Mouse (Mus musculus) forebrain, embryonic 16.5 days (tissue): ENCODE measurements around the gene Slc33a1. TPM values are rescaled to one million over a fixed set of nuclear protein-coding genes. Genes with fewer than 3 reads are reported as not detected.

Source experiments
- ATAC-seq: fragments of 200-750 bp; cut with Nextera tagmentation; 2 replicates; pipeline ENCODE4 v1.8.0; 2017; ENCODE audit warnings: mild to moderate bottlenecking, moderate library complexity
- H3K27ac ChIP-seq: fragments of 300-500 bp; sonication (generic); 2 replicates; pipeline ENCODE4 v1.5.1; 2014; ENCODE audit warnings: low read length, control low read depth
- H3K27me3 ChIP-seq: fragments of 300-500 bp; sonication (generic); replicated peaks from 2 replicates; pipeline ENCODE4 v1.6.1; 2014; ENCODE audit warnings: low read length; ENCODE audit not compliant: control insufficient read depth, insufficient read depth
- H3K36me3 ChIP-seq: fragments of 300-500 bp; sonication (generic); 2 replicates; pipeline ENCODE4 v1.6.1; 2014; ENCODE audit not compliant: control insufficient read depth, insufficient read depth
- H3K4me1 ChIP-seq: fragments of 300-500 bp; sonication (generic); replicated peaks from 2 replicates; pipeline ENCODE4 v1.6.1; 2014; ENCODE audit warnings: low read length; ENCODE audit not compliant: control insufficient read depth, insufficient read depth
- H3K4me2 ChIP-seq: fragments of 300-500 bp; sonication (generic); 2 replicates; pipeline ENCODE4 v1.6.1; 2014; ENCODE audit warnings: mild to moderate bottlenecking, low read length, control low read depth
- H3K4me3 ChIP-seq: fragments of 300-500 bp; sonication (generic); replicated peaks from 2 replicates; pipeline ENCODE4 v1.5.1; 2014; ENCODE audit warnings: mild to moderate bottlenecking, low read length, control low read depth
- H3K9ac ChIP-seq: fragments of 300-500 bp; sonication (generic); replicated peaks from 2 replicates; pipeline ENCODE4 v1.6.1; 2014; ENCODE audit warnings: low read depth, low read length, control low read depth
- H3K9me3 ChIP-seq: fragments of 300-500 bp; sonication (generic); 2 replicates; pipeline ENCODE4 v1.6.1; 2016; ENCODE audit warnings: low read length; ENCODE audit not compliant: control insufficient read depth
- WGBS: fragments of 180-500 bp; shearing (Covaris S2); extraction: QIAGEN DNeasy Blood & Tissue Kit; methylation state at CpG from one replicate; pipeline ENCODE4 v1.1.7; 2014; 5-methylcytosine and 5-hydroxymethylcytosine counted together
- polyA plus RNA-seq: library from polyadenylated mRNA; unstranded; fragments of >200 nt; fragmentation: Nextera tagmentation; extraction: Ambion mirVana; gene quantifications from 2 replicates; pipeline ENCODE4 v1.2.1, GENCODE M21; 2015

Slc33a1 gene
- polyA plus RNA-seq, result 19.3 and 20.5 TPM in 2 replicates

DNA sequence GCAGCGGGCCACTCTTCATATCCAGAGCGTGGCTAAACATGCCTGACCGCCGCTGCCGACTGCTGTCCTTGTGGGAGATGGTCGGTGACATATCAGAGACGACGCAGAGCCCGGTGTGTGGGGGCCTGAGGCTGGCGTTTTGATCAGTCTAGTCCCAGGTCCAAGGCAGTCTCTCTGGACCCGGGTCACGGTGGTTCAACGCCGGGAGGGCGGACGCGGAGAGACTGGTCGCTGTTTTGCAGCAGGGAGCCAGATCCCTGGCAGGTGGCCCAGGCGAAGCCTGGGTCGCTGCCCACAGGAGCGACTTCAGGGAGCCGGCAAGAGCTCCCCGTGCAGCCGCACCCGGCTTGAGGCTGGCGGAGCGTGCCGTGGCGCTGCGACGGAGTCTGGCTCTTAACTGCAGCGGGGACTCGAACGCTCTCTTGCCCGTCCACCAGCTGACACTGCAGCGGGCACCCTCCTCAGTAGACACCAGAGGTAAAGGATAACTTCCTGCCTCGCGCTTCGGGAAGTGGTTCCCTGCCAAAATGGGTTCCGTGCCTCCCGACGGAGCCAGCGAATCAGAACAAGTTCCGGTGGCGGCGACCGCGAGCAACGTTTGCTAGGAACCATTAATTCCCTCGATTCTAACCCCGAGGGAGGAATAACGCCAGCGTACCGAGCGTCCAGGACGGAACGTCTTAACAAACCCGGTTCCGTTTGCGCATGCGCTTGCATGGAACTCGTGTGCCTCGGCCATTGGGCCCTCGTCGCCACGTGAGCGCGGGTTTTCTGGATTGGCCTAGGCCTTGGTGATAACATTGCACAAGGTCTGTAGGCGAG lies at the start of gene Slc33a1:
Gene Slc33a1, minus strand, starts transcription at position 669 of the 822 bp plus-strand sequence.
- H3K4me1 ChIP-seq, result peaks cover 19% of the 10 kb centered on the region
- under 1% methylated on average over 69 of the region's 69 CpGs for WGBS
- peak within 1 kb of the TSS; percentile 74 for H3K4me2 ChIP-seq
- peaks cover 9% of the 10 kb centered on the region for H3K27me3 ChIP-seq
- H3K9ac ChIP-seq, result peak within 1 kb of the TSS; percentile 78
- peak within 1 kb of the TSS; percentile 79 for H3K27ac ChIP-seq
- no peaks in the 10 kb centered on the region for H3K9me3 ChIP-seq
- no peaks in the 10 kb centered on the region for H3K36me3 ChIP-seq
- H3K4me3 ChIP-seq, result peak within 1 kb of the TSS; percentile 70
- ATAC-seq, result peak; percentile 98

DNA sequence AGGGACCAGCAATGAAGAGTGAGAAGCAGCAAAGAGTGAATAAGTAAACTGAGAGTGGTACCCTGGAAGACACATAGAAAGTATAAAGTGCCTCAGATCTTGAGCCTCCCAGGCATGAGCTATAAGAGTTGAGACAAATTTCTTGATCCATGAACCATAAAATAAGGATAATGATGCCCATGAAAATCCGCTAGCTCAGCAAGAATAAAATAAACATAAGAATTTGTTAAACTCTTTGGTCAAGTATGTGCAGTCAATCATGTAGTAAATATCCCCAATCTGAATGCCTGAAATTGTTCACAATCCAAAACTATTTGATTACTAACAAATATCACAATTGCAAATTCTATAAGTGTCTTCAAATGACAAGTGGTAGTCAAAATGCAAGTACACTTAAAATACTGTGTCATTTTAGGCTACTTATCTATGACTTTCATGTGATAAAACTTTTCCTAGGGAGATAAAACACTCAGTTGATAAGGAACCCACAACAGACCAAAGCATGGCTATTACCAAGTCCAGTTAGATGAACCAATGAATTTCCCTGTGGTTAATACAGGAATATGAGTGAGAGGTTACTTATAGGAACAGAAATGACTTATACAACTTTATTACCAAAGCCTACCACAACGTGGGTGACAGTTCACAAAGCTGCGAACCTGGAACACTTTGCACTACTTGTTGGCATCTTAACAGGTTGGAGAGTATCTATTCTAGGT lies 24.3 kb upstream of the Slc33a1 start:
- H3K36me3 ChIP-seq, result peaks cover 31% of the 10 kb centered on the region
- H3K27ac ChIP-seq, result no peak overlapping the region

DNA sequence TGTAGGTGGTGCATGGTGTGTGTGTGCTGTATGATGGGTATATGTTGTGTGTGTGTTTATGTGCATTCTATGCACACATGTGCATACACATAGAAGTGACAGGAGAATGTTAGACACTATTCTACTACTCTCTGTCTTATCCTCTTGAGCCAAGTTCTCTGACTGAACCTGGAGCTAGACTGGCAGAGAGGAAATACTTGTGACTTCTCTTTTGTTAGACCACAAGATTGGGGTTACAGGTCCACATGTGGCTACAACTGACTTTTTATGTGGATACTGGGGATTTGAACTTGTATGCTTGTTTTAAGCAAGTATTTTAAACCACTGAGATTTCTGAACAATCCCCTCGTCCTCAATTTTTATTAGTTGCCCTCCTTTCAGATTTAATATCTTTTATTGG lies 22.1 kb upstream of the Slc33a1 start:
- Histone ChIP-seq H3K27ac (no peak overlapping the region), H3K27me3 (no peaks in the 10 kb centered on the region), H3K36me3 (peaks cover 27% of the 10 kb centered on the region), H3K9me3 (no peaks in the 10 kb centered on the region), H3K4me3 (no peak overlapping the region), H3K4me1 (no peaks in the 10 kb centered on the region), H3K4me2 (no peak overlapping the region), H3K9ac (no peak overlapping the region)
- no peak for ATAC-seq
- WGBS, result 89% methylated on average over 1 of the region's 1 CpGs

More for the DNA sequence above, 24.3 kb upstream of the Slc33a1 start:
- 98% methylated on average over 3 of the region's 3 CpGs for WGBS
- H3K4me2 ChIP-seq, result no peak overlapping the region
- H3K9me3 ChIP-seq, result no peaks in the 10 kb centered on the region
- ATAC-seq, result no peak
- no peaks in the 10 kb centered on the region for H3K27me3 ChIP-seq
- H3K4me1 ChIP-seq, result no peaks in the 10 kb centered on the region
- no peak overlapping the region for H3K4me3 ChIP-seq
- H3K9ac ChIP-seq, result no peak overlapping the region

DNA sequence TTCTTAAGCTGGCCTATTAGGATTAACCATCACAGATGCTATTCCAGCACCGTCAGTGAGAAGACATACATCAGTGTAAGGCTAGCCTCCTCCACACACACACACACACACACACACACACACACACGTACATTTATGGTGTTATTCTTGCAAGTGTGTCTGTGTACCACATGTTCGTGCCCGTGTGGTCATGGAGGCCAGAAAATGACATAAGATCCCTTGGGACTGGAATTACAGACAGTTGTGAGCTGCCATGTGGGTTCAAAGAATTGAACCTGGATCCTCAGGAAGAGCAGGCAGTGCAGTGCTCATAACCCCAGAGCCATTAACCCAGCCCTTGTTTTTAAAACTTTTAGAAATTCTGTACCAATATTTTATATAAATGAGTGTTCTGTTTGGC lies 13.3 kb upstream of the Slc33a1 start:
- no peak overlapping the region for H3K9ac ChIP-seq
- no peak for ATAC-seq
- H3K4me1 ChIP-seq, result peaks cover 10% of the 10 kb centered on the region
- 0 out of 2 replicates have a peak overlapping the region, but pooled peaks have one; percentile 0 for H3K4me2 ChIP-seq
- no peaks in the 10 kb centered on the region for H3K9me3 ChIP-seq
- H3K4me3 ChIP-seq, result no peak overlapping the region
- no peaks in the 10 kb centered on the region for H3K27me3 ChIP-seq
- 87% methylated on average over 4 of the region's 4 CpGs for WGBS
- no peak overlapping the region for H3K27ac ChIP-seq
- H3K36me3 ChIP-seq, result peaks cover 10% of the 10 kb centered on the region; the same call in 1 of the 2 replicates

DNA sequence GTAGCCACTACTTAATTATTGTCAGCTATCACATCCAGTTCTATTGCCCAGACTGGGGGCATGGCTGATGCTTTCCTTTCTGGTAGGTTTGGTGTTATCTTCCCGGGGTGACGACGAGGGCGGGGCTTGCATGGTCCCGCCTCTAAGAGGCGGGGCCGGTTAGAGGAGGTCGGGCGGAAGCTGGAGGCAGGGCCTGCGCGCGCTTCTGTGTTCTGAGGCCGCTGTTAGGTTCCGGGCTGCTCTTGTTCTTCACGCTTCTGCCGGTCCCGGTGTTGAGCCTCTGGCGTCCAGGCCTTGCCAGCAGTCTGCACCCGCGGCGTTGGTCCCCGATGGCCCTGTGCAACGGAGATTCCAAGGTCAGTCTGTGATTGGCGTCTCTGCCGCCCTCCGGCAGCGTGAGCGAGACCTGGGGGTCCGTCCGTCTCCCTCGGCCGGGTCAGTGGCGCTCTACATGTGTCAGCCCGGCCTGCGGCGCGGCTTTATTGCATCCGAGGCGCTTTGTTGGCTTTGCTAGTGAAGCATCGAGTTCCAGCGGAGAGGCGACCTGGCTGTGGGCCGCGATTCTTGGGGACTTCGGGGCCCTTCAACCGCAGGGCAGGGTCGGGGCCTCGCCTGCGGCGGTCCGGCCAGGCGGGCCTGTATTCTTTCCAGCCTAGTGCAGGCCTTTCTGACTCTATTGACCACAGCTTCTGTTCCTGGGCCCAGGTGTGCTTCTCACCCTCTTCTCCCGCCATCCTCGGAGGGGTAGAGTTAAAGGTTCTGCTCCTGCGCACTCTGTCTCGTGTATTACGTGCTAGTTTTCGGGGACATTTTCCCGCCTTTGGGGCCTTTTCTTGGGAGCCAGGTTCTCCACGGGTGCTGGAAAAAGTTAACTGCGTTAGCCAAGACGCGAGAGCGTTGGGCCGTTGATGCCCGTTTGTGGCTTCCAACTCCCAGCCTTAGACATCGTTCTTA lies 11.7 kb upstream of the Slc33a1 start, which contains the start of gene Gmps:
Gene Gmps, plus strand, starts transcription at position 152 of the 954 bp plus-strand sequence.
- peak; percentile 99 for ATAC-seq
- H3K9ac ChIP-seq, result peak within 1 kb of the TSS; percentile 83
- no peaks in the 10 kb centered on the region for H3K27me3 ChIP-seq
- peaks cover 6% of the 10 kb centered on the region; the same call in 1 of the 2 replicates for H3K36me3 ChIP-seq
- peaks cover 10% of the 10 kb centered on the region for H3K4me1 ChIP-seq
- under 1% methylated on average over 67 of the region's 67 CpGs for WGBS
- H3K9me3 ChIP-seq, result no peaks in the 10 kb centered on the region
- H3K27ac ChIP-seq, result peak within 1 kb of the TSS; percentile 59
- H3K4me2 ChIP-seq, result peak within 1 kb of the TSS; percentile 86
- H3K4me3 ChIP-seq, result peak within 1 kb of the TSS; percentile 73

DNA sequence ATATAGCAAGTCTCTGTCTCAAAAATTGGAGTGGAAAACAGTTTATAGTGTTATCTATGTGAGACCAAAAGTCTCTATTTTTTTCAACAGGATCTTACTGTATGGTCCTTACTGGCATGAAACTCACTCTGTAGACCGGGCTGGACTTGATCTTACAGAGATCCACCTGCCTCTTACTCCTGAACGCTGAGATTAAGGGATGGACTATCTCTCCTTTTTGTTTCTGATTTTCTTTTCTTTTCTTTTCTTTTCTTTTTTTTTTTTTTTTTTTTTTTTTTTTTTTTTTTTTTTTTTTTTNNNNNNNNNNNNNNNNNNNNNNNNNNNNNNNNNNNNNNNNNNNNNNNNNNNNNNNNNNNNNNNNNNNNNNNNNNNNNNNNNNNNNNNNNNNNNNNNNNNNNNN lies 1.4 kb upstream of the Slc33a1 start:
- WGBS, result 70% methylated on average over 2 of the region's 2 CpGs
- peaks cover 17% of the 10 kb centered on the region for H3K4me1 ChIP-seq
- no peaks in the 10 kb centered on the region for H3K36me3 ChIP-seq
- no peak for ATAC-seq
- H3K4me2 ChIP-seq, result no peak overlapping the region
- H3K4me3 ChIP-seq, result no peak overlapping the region
- no peak overlapping the region for H3K9ac ChIP-seq
- H3K27ac ChIP-seq, result no peak overlapping the region
- H3K27me3 ChIP-seq, result peaks cover 9% of the 10 kb centered on the region
- H3K9me3 ChIP-seq, result no peaks in the 10 kb centered on the region

DNA sequence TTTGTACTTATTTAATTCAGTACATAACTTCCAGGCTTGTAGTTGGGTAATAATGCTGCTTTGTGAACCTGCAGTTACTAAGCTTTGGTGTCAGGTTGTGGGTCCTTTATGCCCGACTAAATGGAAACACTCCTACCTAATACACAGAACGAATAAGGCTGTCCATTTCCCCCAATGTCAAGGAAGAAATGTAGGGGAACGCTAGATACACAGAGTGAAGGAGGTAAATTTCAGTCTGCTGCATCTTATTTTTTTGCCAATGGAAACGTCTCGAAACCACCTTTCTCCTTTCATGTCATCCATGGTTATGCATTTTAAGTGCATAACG lies 318 bp upstream of the Slc33a1 start:
- Histone ChIP-seq H3K4me1 (peaks cover 19% of the 10 kb centered on the region), H3K9ac (no peak overlapping the region)

DNA sequence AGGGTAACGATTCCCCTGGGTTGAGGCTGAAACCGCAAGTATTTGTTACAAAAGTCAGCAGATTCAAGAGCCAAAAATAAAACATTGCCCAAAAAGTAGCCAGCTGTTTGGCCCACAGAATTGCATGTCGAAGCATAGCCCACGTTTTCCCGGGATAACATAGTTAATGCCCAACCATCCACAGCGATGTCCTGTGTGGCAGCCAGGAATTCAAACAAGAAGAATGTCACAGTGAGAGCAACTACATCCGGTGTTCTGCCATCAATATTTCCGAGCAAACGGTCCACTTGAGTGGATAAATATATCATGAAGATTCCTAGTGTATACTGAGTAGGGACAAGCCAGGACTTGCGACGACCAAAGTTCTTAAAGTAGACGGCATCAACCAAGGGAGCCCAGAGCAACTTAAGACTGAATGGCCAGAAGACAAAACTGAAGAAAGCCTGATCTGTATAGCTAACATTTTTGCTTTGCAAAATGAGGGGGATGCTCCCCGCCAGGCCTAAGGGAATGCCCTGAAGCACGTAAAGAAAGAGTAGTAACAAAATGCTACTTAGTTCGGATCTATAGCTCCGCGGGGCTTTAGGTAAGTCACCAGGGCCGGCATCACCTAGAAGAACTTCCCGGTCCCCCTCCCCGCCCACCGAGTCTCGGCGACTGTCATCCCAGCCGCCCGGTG lies 1.0 kb downstream of the Slc33a1 start:
- Histone ChIP-seq H3K9me3 (no peaks in the 10 kb centered on the region), H3K4me3 (peak overlapping the region; percentile 70), H3K27me3 (peaks cover 9% of the 10 kb centered on the region), H3K27ac (no peak overlapping the region), H3K36me3 (no peaks in the 10 kb centered on the region), H3K4me2 (peak overlapping the region; percentile 74), H3K9ac (peak overlapping the region; percentile 78), H3K4me1 (peaks cover 19% of the 10 kb centered on the region)
- 7% methylated on average over 25 of the region's 25 CpGs for WGBS
- no peak; the same call in 1 of the 2 replicates for ATAC-seq

More for the DNA sequence above, 318 bp upstream of the Slc33a1 start:
- ATAC-seq, result no peak
- Histone ChIP-seq H3K27ac (peak overlapping the region; percentile 20), H3K4me2 (peak overlapping the region; percentile 74), H3K27me3 (peaks cover 9% of the 10 kb centered on the region), H3K4me3 (peak overlapping the region; percentile 70), H3K9me3 (no peaks in the 10 kb centered on the region), H3K36me3 (no peaks in the 10 kb centered on the region)
- WGBS, result 75% methylated on average over 6 of the region's 6 CpGs
